Mouse (Mus musculus) ovary, adult 2 months (tissue): ENCODE measurements around the gene Ndufb2. TPM values are rescaled to one million over a fixed set of nuclear protein-coding genes. Genes with fewer than 3 reads are reported as not detected.

Experiments
- polyA plus RNA-seq: library from polyadenylated mRNA; depleted of rRNA; stranded (reverse); fragments of >200 nt; gene quantifications from 2 replicates; pipeline ENCODE4 v1.2.3, GENCODE M21; 2012; rRNA removed

Gene Ndufb2
- polyA plus RNA-seq = 407 and 414 TPM in 2 replicates

GRCm38 (mm10) chr6:39592401-39593214, at the start of gene Ndufb2:
Gene Ndufb2, plus strand, starts transcription at chr6:39592574.

GRCm38 (mm10) chr6:39557723-39558261, 34.6 kb upstream of the Ndufb2 start, which contains the start of gene Dennd2a:
Gene Dennd2a, minus strand, starts transcription at chr6:39557867.

GRCm38 (mm10) chr6:39573791-39574554, 18.4 kb upstream of the Ndufb2 start, which contains the start of gene Adck2:
Gene Adck2, plus strand, starts transcription at chr6:39573873.

GRCm38 (mm10) chr6:39585517-39585916, 6.9 kb upstream of the Ndufb2 start, which contains the start of gene Gm42420:
Gene Gm42420, plus strand, starts transcription at chr6:39585753.

Other genes with a start within 250 kb of the Ndufb2 start
- gene Slc37a3, start 214.9 kb upstream of the Ndufb2 start, polyA plus RNA-seq = 21.1 and 22.3 TPM in 2 replicates
- gene Rab19, start 211.4 kb upstream of the Ndufb2 start, polyA plus RNA-seq = 1.2 and 2.2 TPM in 2 replicates
- gene Mkrn1, start 172.1 kb upstream of the Ndufb2 start, polyA plus RNA-seq = 46.2 and 53.5 TPM in 2 replicates
- 31.3 and 36.8 TPM in 2 replicates for gene Dennd2a, start 34.7 kb upstream of the Ndufb2 start, polyA plus RNA-seq
- gene Adck2, start 18.7 kb upstream of the Ndufb2 start, polyA plus RNA-seq = 20.0 and 20.7 TPM in 2 replicates
- gene Gm42420, start 6.8 kb upstream of the Ndufb2 start, polyA plus RNA-seq = 1.0 and 1.1 TPM in 2 replicates
- gene Braf, start 132.9 kb downstream of the Ndufb2 start, polyA plus RNA-seq = 5.0 and 10.3 TPM in 2 replicates
- 16.3 and 23.9 TPM in 2 replicates for gene Mrps33, start 218.4 kb downstream of the Ndufb2 start, polyA plus RNA-seq